In the genomic region with DNA sequence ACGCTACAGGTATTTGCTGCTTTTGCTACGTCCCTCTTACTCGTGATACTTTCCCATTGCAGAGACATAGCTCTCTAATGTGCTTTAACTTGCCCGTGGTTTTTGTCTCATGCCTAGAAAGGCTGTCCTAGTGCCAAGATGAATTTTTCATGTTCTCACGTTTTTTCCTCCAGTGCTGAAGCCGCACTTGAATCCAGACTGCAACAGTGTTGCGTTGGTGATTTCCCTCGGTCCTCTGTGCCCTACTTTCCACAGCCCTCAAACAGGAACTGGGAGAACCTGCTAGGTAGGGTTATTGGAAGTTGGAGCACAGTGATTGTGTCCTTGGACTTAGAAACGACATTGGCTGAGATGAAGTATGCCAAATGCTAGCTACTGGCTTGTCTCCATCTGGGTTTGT, we compare ENCODE assay signal across 24 mouse cellular contexts.
DNase-seq lines count a peak whose midpoint lies in the region; ATAC-seq and TF ChIP-seq lines count a peak whose summit lies in the region.
"Had no signal": no experiment of that assay in that cellular context is flagged by ENCODE, and none has a peak within 500 bp of the region (broad histone marks: within the 10 kb centered on the region; RNA-seq: fewer than 3 reads in every experiment).

No protein-coding gene starts in this region.

- WGBS in embryonic facial prominence, embryonic 14.5 days: 75% methylated on average over 9 of the region's 9 CpGs
- 86% methylated on average over 9 of the region's 9 CpGs for WGBS in embryonic facial prominence, embryonic 10.5 days
- WGBS in kidney, adult 2 months: 63% methylated on average over 9 of the region's 9 CpGs
- 76% methylated on average over 9 of the region's 9 CpGs for whole genome bisulfite sequencing in kidney, embryonic 16.5 days

- H3K9ac ChIP-seq in embryonic facial prominence, embryonic 14.5 days (ENCODE audit: low read depth, low read length): no peak overlapping the region
- H3K9ac ChIP-seq in kidney, embryonic 16.5 days (replicated peaks; ENCODE audit: low read length): no peak overlapping the region
- H3K9ac ChIP-seq: heart, embryonic 12.5 days; intestine, embryonic 15.5 days; liver, embryonic 13.5 days; midbrain, embryonic 13.5 days had no signal

- no peak for TF ChIP-seq CTCF in kidney, adult 2 months (conservative IDR thresholded peaks at IDR 0.05; ENCODE audit: insufficient read depth, insufficient read length, low read depth, low read length)

- peak; percentile 2 for DNase-seq in embryonic facial prominence, embryonic 14.5 days (ENCODE audit: low spot score)
- no peak for DNase-seq in embryonic facial prominence, embryonic 10.5 days (ENCODE audit: low spot score)
- DNase-seq in kidney, adult 2 months: peak; percentile 47
- peak; percentile 14 to 73 for DNase-seq in left cerebral cortex, postnatal 14 days (ENCODE audit: low spot score in 2 of 2)
- no peak for DNase-seq in left cerebral cortex, postnatal 4 days
- peak; percentile 70 for DNase-seq in brain, adult 2 months (ENCODE audit: low read depth, low spot score)
- DNase-seq in cerebellum, adult 11-12 months: no peak
- DNase-seq: adrenal gland, postnatal 14 days; cerebellum, adult 9-10 months; gastrocnemius, postnatal 10 days; heart, adult 18-20 months; heart, postnatal 10 days; liver, embryonic 13.5 days; lung, adult 2 months; lung, postnatal 14 days; right cerebral cortex, postnatal 4 days; thymus, postnatal 25 days had no signal

- intact Hi-C loops in left cerebral cortex, postnatal 14 days (cut with DNase I): loop anchor here (5.0 kb wide), 2 partner anchors 48 to 153 kb away; no protein-coding TSS in a partner anchor
- intact Hi-C loops in left cerebral cortex, postnatal 4 days (cut with DNase I): loop anchor here (5.0 kb wide), 1 partner anchor 73 kb away; no protein-coding TSS in a partner anchor

- H3K27ac ChIP-seq in embryonic facial prominence, embryonic 14.5 days (replicated peaks; ENCODE audit: low read depth, low read length): no peak overlapping the region
- H3K27ac ChIP-seq in embryonic facial prominence, embryonic 10.5 days (replicated peaks): no peak overlapping the region
- no peak overlapping the region for H3K27ac ChIP-seq in kidney, adult 2 months (ENCODE audit: insufficient read depth, low read depth, low read length)
- H3K27ac ChIP-seq in kidney, embryonic 16.5 days (ENCODE audit: low read length): no peak overlapping the region
- H3K27ac ChIP-seq: forebrain, embryonic 10.5 days; hindbrain, embryonic 10.5 days; intestine, embryonic 15.5 days; liver, embryonic 13.5 days; midbrain, embryonic 13.5 days had no signal

- no peaks in the 10 kb centered on the region for H3K36me3 ChIP-seq in embryonic facial prominence, embryonic 14.5 days (ENCODE audit: control insufficient read depth, insufficient read depth, low read length)
- H3K36me3 ChIP-seq in embryonic facial prominence, embryonic 10.5 days (replicated peaks): no peaks in the 10 kb centered on the region
- H3K36me3 ChIP-seq in kidney, adult 2 months (ENCODE audit: control insufficient read depth, insufficient read depth, low read length): no peaks in the 10 kb centered on the region
- H3K36me3 ChIP-seq in kidney, embryonic 16.5 days (ENCODE audit: insufficient read depth, low read length): no peaks in the 10 kb centered on the region
- H3K36me3 ChIP-seq: forebrain, embryonic 10.5 days; heart, embryonic 12.5 days; hindbrain, embryonic 10.5 days; intestine, embryonic 15.5 days; liver, embryonic 13.5 days; midbrain, embryonic 13.5 days had no signal

- H3K9me3 ChIP-seq in embryonic facial prominence, embryonic 14.5 days (ENCODE audit: control insufficient read depth, low read length): no peaks in the 10 kb centered on the region
- no peaks in the 10 kb centered on the region for H3K9me3 ChIP-seq in embryonic facial prominence, embryonic 10.5 days
- no peaks in the 10 kb centered on the region for H3K9me3 ChIP-seq in kidney, embryonic 16.5 days (ENCODE audit: low read length)
- H3K9me3 ChIP-seq: forebrain, embryonic 10.5 days; heart, embryonic 12.5 days; hindbrain, embryonic 10.5 days; intestine, embryonic 15.5 days; liver, embryonic 13.5 days; midbrain, embryonic 13.5 days had no signal

- TF ChIP-seq POLR2A in kidney, adult 2 months (IDR thresholded peaks at IDR 0.05; ENCODE audit: low read depth, low read length): no peak

- H3K4me2 ChIP-seq in embryonic facial prominence, embryonic 14.5 days (ENCODE audit: low read depth, low read length): no peak overlapping the region
- no peak overlapping the region for H3K4me2 ChIP-seq in kidney, embryonic 16.5 days (replicated peaks; ENCODE audit: low read depth, low read length)
- H3K4me2 ChIP-seq: heart, embryonic 12.5 days; intestine, embryonic 15.5 days; liver, embryonic 13.5 days; midbrain, embryonic 13.5 days had no signal

- H3K4me1 ChIP-seq in embryonic facial prominence, embryonic 14.5 days (ENCODE audit: control insufficient read depth, insufficient read depth, low read length): no peaks in the 10 kb centered on the region
- no peaks in the 10 kb centered on the region; the same call in 1 of the 2 replicates for H3K4me1 ChIP-seq in embryonic facial prominence, embryonic 10.5 days
- H3K4me1 ChIP-seq in kidney, adult 2 months (ENCODE audit: control insufficient read depth, insufficient read depth, low read length): no peaks in the 10 kb centered on the region; the same call in 1 of the 2 replicates
- H3K4me1 ChIP-seq in kidney, embryonic 16.5 days (ENCODE audit: insufficient read depth, low read length): no peaks in the 10 kb centered on the region
- H3K4me1 ChIP-seq: heart, embryonic 12.5 days; hindbrain, embryonic 10.5 days; intestine, embryonic 15.5 days; liver, embryonic 13.5 days had no signal

- no peaks in the 10 kb centered on the region for H3K27me3 ChIP-seq in embryonic facial prominence, embryonic 14.5 days (replicated peaks; ENCODE audit: control insufficient read depth, insufficient read depth, low read length)
- no peaks in the 10 kb centered on the region for H3K27me3 ChIP-seq in embryonic facial prominence, embryonic 10.5 days (replicated peaks; ENCODE audit: low read depth, poor library complexity, severe bottlenecking)
- no peaks in the 10 kb centered on the region for H3K27me3 ChIP-seq in kidney, adult 2 months (replicated peaks; ENCODE audit: control insufficient read depth, insufficient read depth, low read length)
- H3K27me3 ChIP-seq in kidney, embryonic 16.5 days (ENCODE audit: insufficient read depth, low read length): no peaks in the 10 kb centered on the region
- H3K27me3 ChIP-seq: heart, embryonic 12.5 days; intestine, embryonic 15.5 days; liver, embryonic 13.5 days; midbrain, embryonic 13.5 days had no signal

- no peak for ATAC-seq in embryonic facial prominence, embryonic 14.5 days (ENCODE audit: low read depth)
- ATAC-seq in kidney, embryonic 16.5 days (ENCODE audit: low FRiP score, low TSS enrichment): no peak
- ATAC-seq: hindbrain, embryonic 16.5 days; intestine, embryonic 15.5 days; midbrain, embryonic 13.5 days had no signal

- no peak overlapping the region for H3K4me3 ChIP-seq in embryonic facial prominence, embryonic 14.5 days (ENCODE audit: low read depth, low read length)
- H3K4me3 ChIP-seq in embryonic facial prominence, embryonic 10.5 days: no peak overlapping the region
- no peak overlapping the region for H3K4me3 ChIP-seq in kidney, adult 2 months (ENCODE audit: insufficient read depth, low read depth, low read length)
- H3K4me3 ChIP-seq in kidney, embryonic 16.5 days (ENCODE audit: low read length): no peak overlapping the region
- H3K4me3 ChIP-seq: forebrain, embryonic 10.5 days; heart, embryonic 12.5 days; hindbrain, embryonic 10.5 days; intestine, embryonic 15.5 days; liver, embryonic 13.5 days; midbrain, embryonic 13.5 days had no signal

Comparison
In these comparisons a context has a peak if more than half of its experiments do, and no peak if none do; other contexts are left out.
1. DNase-seq: peak in embryonic facial prominence, embryonic 14.5 days (single experiment), kidney, adult 2 months (single experiment), left cerebral cortex, postnatal 14 days (2 of 2) and brain, adult 2 months (single experiment); none in embryonic facial prominence, embryonic 10.5 days (single experiment), left cerebral cortex, postnatal 4 days (single experiment) and cerebellum, adult 11-12 months (single experiment).